Mouse (Mus musculus) kidney, adult 8-10 months (tissue): Measurements from ENCODE around the gene Sox15.
"Not testable (repeated sequence)": the region's sequence is repeated elsewhere in the genome, so short reads cannot be mapped to it uniquely, and the experiment has no call there.

ENCODE experiments used
- DNase-seq, 2 experiments: peaks; one replicate each; pipeline ENCODE4 v3.0.0; 2022

Sox15 gene

DNA sequence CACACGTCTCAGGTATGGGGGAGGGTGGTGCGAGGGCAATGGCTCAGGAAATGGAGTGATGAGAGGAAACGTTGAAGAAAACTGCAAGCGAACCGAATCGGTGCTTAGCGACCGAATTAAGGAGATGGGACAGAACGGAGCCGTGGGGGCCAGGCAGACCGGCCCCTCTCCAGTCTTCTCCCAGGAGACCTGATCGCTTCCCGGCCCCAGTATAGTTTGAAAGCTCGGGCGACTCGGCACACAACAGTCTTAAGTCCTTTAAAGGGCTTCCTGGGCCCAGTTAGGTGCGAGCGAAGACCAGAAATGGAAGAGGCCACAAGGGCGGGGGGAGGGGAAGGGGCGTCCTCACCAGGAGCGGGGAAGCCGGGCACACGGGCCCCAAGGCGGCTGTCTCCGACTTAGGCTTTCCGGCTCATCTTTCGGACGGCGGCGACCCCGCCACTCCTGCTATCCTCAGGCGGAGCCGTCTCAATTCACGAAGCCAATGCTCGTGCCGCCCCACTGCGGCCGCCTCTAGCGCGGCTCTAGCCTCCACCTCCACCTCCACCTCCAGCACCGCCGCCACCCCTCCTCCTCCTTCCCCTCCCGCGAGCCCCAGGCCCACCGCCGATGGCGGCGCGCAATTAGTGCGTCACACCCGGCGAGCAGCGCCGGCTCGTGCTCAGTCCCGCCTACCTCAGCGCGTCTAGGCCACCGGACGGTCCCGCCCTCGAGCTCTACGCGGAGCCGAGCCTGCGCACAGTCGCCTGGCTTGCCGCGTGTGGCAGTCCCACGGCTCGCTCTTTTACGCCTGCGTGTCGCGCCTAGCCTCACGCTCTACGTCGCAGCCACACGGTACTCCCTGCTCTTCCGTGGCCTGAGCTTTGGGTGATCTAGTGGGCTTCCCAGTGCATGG, 26.4 kb downstream of the Sox15 start, which contains the start of gene Senp3:
Gene Senp3 (minus strand): TSS at position 771 of the 895 bp plus-strand sequence.
- peak; percentile 95 for DNase-seq

DNA sequence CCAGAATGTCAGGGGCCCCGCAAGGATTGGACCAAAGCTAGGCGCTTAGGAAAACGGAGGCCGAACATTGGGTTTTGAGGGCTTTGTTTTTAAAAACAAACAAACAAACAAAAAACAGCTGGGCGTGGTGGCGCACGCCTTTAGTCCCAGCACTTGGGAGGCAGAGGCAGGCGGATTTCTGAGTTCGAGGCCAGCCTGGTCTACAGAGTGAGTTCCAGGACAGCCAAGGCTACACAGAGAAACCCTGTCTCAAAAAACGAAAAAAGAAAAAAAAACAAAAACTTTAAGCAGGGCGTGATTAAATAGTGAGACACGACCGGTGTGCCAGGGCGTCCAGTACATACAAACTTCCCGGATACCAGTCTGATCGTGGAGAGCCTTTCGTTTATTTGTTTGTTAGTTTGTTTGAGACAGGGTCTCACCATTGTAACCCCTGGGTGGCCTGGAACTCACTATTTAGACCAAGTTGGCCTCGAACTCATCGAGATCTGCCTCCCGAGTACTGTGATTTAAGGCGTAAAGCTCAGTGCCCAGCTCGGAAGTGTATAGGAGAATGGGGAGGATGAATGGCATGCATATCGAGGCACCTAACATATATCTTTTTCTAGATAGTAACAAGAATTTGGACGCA, 27.2 kb downstream of the Sox15 start:
- no peak for DNase-seq

DNA sequence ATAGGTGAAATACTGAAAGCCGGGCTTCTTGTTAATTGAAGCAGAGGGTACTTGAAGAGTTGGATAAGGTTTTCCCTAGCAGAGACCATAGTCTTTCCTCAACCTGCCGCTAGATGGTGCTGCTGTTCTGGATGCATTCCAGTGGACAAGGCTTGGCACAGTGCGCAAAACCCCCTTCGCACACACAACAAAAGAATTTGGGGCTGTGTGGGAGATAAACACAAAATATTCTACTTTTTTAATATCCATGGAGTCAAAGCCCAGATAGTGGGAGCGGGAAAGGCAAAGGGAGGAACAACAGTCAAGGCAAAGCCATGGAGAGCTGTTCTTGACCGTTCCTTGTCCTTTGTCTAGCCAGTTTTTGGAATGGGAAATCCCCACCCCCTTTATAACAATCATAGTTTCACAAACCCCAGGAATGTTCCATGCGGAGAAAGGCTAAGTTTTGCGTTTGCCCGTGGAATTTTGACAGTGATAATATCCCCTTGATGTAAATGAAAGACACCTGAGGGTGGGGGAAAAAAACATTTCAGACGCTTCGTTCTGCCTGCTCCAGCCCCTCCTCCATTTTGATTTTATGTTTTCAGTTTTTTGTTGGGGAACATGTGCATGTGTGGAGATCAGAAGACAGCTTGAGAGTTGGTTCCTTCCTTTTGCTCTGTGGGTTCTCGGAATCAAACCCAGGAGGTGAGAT, 27.9 kb downstream of the Sox15 start:
- peak; percentile 82 to 91 for DNase-seq

DNA sequence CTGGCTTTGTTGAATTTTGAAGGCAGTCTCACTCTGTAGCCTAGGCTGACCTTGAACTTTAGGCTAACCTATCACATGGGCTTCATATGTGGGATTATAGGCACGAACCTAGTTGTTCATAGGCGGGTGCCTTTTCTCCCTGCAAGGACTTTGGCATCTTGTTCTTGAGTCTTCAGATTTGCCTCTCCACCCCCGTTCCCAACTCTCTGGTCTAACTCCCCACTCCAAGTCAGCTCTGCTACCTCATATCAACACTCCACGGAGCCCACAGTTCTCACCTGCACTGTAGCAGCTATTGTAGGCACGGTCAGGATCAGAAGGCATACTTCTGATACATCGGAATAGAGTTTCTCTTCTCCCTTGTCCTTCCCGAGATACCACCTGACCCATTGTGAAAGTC, 28.5 kb downstream of the Sox15 start:
- no peak for DNase-seq

DNA sequence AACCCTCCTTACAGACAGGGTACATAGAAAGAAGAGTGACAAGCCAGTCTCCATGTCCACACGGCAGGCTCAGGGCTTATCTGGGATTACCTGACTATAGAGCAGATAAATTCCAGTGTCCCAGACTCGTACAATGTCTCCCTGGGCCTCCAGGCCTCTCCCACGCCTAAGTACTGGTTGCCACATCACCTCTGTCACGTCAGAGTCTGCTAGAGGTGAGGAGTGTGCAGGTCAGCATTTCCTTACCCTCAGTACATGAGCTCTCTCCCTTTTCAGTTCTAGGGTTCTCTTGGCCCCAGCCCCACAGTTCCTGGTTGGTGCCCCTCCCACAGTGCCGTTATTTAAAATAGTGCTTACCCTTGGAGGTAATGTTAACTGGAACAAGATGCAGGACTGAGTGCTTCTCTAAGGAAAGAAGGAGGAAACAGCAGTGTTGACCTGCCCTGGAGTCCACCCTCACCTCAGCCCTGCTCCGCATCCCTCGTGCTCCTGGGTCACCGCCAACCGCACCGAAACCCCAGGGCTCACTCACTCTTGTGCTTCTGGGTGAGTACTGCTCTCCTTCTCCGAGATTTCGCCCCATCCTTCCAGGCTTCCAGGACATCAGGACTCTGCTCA, 29.1 kb downstream of the Sox15 start:
- no peak for DNase-seq

DNA sequence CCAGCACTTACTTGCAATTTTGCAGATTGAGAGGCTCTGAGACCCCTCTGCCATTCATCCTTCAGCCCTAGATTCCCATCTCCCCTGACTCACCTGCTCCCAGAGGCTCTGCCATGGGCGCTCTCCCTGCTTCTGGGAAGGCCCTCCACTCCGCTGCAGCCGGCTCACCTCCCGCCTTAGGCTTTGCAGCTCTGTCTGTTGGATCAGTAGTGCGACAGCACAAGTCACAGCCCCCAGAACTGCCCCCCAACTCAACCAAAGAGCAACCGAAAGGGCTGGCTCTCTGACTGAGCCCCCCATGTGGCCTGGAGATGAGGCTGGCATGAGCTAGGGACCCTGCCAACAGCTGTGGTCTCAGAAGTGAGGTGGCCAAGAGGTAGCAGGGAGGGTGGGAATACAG, 29.8 kb downstream of the Sox15 start:
- no peak for DNase-seq

DNA sequence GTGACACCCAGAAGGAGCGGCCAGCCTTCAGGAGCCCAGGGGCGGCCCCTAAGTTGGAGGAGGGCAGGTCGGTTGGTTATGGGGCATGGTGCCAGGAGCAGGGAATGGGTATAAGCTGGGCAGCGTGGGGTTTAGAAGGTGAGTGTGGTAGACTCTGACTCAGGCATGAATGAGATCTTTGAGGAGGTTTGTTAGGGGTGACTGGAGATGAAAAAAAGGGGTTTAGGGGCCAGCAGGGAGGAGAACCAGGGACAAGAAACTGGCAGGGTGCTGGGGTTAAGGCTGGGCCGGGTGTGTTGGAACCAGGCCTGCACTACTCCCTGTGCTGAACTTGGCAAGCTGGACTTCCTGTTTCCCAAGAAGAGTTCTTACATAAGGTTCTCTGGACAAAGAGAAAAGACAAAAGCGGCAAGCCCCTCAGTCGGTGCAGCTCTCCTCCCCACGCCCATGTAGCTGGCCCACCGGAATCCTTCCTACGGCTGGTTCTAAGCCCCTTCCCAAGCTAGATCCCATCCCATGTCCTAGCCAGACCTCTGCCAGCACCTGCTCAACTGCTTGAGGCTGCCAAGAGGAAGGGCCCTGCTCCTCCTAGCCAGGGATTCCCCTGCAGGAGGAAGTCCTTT, 30.5 kb downstream of the Sox15 start, which contains the start of gene Tnfsf13:
Gene Tnfsf13 (minus strand): TSS at position 259 of the 623 bp plus-strand sequence.
- peak; percentile 88 to 94 for DNase-seq

DNA sequence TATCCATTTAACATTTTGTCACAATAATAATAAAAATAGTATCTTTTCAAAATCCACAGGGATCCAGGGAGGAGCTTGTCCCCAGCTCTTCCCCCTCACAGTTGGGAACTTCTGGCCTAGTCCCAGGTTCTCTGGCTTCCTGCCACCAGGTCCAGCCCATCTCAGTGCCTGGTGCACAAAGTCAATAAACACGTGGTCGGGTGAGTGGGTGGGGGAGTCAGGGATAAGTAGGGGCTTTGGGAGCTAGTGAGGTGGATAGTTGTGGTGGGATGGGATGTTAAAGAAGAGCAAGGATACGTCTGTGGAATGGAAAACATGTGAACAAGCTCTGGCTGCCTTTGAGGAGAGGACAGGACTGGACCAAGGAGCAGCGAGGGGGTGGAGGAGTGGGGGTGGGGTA, 31.3 kb downstream of the Sox15 start:
- peak; percentile 75 to 80 for DNase-seq

DNA sequence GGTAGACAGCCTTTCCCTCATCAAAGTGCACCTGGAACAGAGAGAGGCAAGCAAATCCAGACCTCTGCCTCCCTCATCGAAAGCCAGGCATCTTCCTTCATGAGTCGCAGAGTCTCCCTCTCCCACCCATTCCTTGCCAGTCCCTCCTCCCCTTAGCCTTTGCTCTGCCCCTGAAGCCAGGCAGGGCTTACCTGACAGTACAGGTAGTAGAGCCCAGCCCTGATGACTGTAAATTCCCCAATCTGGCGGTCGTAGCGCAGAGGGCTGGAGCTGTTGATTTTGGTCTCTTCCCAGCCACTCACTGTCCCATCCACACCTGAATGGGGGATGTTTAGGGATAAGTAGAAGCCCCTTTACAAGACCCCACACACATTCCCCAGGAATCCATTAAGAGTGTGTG, 31.9 kb downstream of the Sox15 start:
- no peak for DNase-seq

DNA sequence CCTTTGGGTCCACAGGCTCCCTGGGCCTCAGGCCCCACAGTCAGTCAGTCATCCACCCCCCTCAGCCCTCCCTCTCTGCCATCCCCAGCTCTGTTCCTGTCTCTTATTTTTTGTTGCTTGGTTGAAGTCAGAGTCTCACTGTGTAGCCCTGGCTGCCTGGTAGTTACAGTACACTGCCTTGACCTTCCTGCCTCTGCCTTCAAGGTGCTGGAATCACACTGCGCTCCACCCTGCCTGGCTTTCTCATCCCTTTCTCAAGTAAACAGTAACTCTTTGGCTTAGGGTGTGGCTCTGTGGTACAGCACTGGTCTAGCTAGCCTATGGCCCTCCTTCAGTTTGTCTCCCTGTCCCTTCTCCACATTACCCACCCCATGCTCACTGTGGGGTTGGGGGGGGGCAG, 34.8 kb downstream of the Sox15 start:
- peak in 1 of 2 experiments; percentile 60 for DNase-seq

DNA sequence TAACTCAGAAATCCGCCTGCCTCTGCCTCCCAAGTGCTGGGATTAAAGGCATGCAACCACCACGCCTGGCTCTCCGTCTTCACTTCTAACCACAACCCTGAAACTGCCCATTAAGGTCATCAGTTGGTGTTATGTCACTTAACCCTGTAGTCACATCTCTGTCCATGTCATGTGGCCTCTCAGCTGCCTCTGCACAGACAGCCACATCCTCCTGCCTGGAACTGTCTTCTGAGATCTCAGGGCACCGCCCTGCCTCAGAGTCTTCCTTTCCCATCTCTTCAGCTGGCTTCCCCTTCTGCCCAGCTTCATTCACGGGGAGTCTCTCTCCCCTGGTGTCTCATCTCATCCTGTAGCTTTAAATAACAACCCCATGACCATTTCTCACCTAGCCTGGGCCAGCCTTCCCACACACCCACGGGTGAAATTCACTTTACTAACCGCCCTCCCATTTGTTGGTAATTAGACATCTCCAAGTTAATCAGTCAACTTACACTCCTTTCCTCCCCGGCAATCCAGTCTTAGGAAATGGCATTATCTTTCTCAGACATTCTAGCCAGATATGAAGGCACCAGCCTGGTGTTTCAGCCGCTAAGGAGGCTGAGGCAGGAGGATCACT, 37.2 kb downstream of the Sox15 start:
- peak in 1 of 2 experiments; percentile 50 for DNase-seq

DNA sequence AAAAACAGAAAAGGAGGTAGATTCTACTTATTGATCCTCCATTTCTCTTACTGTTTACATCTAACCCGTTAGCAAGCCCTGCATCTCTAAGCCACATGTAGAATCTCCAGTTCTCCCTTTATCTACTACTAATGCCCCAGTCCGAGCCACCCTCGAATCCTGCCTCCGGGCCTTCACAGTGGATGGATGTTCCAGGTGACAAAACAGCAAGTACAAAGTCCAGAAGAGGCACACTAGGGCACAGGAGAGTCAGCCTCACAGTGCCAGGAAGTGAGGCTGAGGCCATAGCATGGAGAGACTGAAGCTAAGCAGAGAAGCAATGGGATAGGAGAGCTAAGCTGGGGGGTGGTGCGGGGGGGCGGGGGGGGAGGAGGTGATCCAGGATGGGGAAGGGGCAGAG, 37.7 kb downstream of the Sox15 start:
- DNase-seq, result peak; percentile 74 to 80

DNA sequence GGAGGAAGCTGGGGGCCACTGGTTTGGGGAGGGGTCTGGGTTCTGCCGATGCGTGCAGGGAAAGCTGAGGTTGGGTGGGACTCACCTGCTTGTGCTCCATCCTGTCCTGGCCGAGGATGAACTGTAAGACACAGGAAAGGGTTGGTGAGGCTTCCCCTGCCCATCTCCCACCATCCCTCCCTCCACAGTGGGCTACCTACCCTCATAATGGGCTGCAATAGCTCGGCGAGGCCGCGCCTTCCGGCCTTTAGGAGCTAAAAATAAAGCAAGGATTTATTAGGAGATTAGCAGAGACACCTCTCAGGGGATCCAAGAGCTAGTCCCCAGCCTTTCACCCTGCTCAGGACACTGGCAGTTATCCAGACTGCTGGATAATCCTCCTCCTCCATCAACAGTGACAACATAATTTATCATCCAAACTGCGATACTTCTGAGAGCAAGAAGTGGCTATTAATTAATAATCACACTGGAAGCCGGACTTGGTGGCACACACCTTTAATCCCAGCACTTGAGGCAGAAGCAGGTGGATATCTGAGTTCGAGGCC, 38.4 kb downstream of the Sox15 start:
- DNase-seq, result no peak

DNA sequence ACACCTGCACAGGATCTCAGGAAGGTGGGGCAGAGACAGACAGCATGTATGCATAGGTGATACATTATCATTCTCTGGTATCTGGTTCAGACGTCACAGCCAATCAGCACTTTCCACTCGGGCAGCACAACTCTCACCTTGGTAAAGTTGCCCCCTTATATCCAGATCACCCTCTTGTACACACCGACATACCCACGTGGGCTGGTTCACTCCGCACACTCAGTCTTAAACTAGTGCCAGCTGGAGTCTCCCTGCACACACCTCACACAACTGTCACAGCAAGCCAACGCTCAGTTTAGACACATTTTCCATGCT, 39.9 kb downstream of the Sox15 start:
- DNase-seq, result no peak

DNA sequence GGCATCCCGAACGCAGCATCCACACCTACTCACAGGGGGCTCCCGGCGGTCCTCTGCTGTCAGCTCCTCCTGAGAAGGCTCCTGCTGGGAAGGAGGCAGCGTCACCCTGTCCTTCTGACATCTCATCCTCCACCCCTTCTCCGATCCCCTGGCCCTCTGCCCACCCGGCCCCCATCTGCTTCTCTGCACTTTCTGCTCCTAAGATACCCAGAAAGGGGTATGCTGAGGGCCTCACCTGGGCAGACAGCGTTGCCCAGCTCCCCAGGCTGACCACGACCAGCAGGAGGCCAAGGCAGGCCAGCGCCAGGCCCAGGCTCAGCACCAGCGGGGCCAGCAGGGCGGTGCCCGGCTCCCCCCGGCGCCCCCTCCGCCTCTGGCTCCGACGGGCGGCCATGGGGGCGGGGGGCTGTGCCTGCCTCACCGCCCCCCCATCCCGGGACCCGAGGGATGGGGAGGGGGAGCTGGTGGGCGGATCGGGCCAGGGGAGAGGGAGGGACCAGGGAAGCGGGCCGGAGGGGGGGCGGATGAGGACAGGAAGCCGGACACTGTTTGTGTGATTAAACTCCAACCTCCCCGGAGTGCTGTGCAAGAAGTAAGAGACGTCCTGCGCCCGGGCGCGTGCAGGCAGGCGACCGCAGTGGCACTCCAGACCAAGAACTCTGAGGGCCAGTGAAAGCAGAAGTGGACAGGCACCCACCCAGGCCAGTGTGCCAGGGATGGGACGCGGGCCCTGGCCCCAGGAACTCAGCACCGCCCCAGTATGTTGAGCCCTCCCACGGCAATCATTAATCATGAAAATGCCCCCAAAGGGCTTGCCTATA, 40.5 kb downstream of the Sox15 start, which contains the start of the genes Tnfsf12 and Tnfsfm13:
Gene Tnfsf12 (minus strand): TSS at position 489 of the 821 bp plus-strand sequence.
Gene Tnfsfm13 (minus strand): TSS at position 738 of the 821 bp plus-strand sequence.
- peak; percentile 72 to 74 for DNase-seq

DNA sequence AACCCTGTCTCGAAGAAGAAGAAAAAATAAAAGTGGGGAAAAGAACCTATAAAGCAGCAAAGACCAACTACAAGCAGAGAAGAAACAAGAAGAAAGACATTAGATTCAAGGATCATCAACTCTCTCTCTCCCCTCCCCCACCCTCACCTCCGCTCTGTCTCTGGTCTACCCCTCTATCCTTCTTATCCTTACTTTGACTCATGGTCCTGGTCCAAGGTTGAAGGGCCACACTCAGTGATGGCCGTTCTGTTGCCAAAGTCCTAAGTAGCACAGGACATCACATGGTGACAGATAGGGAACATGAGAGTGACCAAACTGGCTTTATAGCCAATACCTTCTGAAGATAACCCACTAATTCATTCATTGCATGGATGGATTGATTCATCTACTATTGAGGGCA, 42.3 kb downstream of the Sox15 start:
- DNase-seq, result no peak

DNA sequence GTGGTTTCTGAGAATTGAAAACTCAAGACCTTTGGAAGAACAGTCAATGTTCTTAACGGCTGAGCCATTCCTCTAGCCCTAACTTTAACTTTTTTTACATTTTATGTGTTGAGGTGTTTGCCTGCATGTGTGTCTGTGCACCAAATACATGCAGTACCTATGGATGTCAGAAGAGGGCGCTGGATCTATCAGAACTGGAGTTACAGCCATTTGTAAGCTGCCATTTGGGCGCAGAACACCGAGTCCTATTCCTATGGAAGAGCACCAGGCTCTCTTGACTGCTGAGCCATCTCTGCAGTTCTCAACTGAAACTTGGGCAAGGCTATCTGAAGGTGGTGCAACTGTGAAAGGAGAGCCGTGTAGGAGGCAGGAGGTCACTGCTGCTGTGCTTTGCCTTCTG, 43.5 kb downstream of the Sox15 start:
- DNase-seq, result no peak

DNA sequence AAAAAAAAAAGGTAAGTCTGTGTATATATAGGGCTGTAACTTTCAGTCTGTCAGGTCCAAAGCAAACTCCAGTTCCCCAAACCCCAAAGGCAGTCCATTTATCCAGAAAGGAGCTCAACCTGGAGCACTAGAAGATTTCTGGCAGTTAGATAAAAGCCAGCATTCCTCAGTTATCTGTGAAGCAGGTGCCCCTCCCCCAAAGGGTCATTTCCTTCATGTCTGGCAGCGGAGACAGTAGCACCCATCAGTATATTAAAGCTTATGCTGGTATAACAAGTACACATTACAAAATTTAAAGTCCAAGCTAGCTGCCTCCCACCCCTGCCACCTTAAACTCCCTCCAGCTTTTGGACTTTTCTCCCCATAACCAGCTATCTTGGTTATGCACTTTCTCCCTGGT, 44.5 kb downstream of the Sox15 start:
- no peak for DNase-seq

DNA sequence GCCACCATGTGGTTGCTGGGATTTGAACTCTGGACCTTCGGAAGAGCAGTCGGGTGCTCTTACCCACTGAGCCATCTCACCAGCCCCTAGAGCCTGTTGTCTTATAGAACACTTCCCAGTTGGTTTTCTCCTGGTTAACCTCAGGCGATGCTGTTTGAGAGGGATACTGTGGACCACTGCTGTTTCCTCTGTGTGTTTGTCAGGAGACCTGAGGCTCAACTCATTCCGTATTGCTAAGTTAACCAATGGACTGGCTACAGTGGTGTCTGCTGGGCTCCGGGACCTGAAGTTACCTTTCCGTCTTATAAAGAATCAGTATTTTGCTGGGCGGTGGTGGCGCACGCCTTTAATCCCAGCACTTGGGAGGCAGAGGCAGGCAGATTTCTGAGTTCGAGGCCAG, 47.8 kb downstream of the Sox15 start:
- not testable (repeated sequence) for DNase-seq

DNA sequence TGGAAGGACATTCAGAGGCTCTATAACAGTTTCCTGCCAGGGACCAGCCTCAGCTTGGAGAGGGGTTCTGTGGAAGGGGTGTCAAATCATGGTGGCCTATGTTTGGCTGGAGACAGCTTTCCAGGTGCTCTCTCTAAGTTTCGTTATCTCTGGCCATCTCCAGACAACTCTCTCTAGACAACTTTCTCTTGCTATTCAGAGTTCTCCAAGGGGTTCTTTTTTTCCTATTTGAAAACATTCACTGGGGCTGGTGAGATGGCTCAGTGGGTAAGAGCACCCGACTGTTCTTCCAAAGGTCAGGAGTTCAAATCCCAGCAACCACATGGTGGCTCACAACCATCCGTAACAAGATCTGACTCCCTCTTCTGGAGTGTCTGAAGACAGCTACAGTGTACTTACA, 48.3 kb downstream of the Sox15 start:
- DNase-seq, result not testable (repeated sequence)
